Mouse (Mus musculus) heart, postnatal 0 days (tissue): ENCODE measurements around the gene Ppp2ca.

Source experiments
- CTCF ChIP-seq: IDR thresholded peaks from 2 replicates; pipeline ENCODE4 v1.5.1; 2016; ENCODE audit warnings: antibody characterized with exemption, control low read depth, low read depth
- EP300 ChIP-seq: IDR thresholded peaks from 2 replicates; pipeline ENCODE4 v1.6.1; 2016; ENCODE audit warnings: antibody characterized with exemption, low read depth

- TF ChIP-seq CTCF, result no peak
- no peak for TF ChIP-seq EP300
These were observed 17.0 kb downstream of the Ppp2ca start for GRCm38 (mm10) chr11:52115479-52115878.
